Mouse (Mus musculus): ENCODE data around the gene Cuta. TPM values are rescaled to one million over a fixed set of nuclear protein-coding genes. Genes with fewer than 3 reads are reported as not detected.

Gene Cuta
- polyA plus RNA-seq, 1 experiment from 2014 or later = 199 TPM

- no peak overlapping the region for H3K27ac ChIP-seq (ENCODE audit: low read length)
- WGBS = 38% methylated on average over 5 of the region's 5 CpGs
- no peaks in the 10 kb centered on the region for H3K9me3 ChIP-seq (ENCODE audit: control insufficient read depth, low read length)
- peak overlapping the region; percentile 92; the same call in 1 of the 2 replicates for H3K4me2 ChIP-seq (ENCODE audit: low read depth, low read length)
- H3K27me3 ChIP-seq (ENCODE audit: control insufficient read depth, insufficient read depth, low read depth, low read length) = no peaks in the 10 kb centered on the region; the same call in 1 of the 2 replicates
- H3K36me3 ChIP-seq (ENCODE audit: control insufficient read depth, insufficient read depth, low read length) = no peaks in the 10 kb centered on the region
- ATAC-seq (ENCODE audit: low read depth) = no peak
- no peak overlapping the region for H3K4me3 ChIP-seq (ENCODE audit: low read length)
- H3K4me1 ChIP-seq (replicated peaks; ENCODE audit: control insufficient read depth, insufficient read depth, low read length) = peaks cover 53% of the 10 kb centered on the region
- no peak overlapping the region for H3K9ac ChIP-seq (ENCODE audit: low read length)
These were observed 10.5 kb upstream of the Cuta start for GRCm38 (mm10) chr17:26949866-26950265.

GRCm38 (mm10) chr17:26949051-26949577, 9.7 kb upstream of the Cuta start:
- WGBS = 7% methylated on average over 13 of the region's 14 CpGs
- peak overlapping the region; percentile 71 for H3K4me3 ChIP-seq (ENCODE audit: low read length)
- no peaks in the 10 kb centered on the region for H3K36me3 ChIP-seq (ENCODE audit: control insufficient read depth, insufficient read depth, low read length)
- peak; percentile 13; the same call in 1 of the 2 replicates for ATAC-seq (ENCODE audit: low read depth)
- H3K4me1 ChIP-seq (replicated peaks; ENCODE audit: control insufficient read depth, insufficient read depth, low read length) = peaks cover 53% of the 10 kb centered on the region
- peak overlapping the region; percentile 92 for H3K4me2 ChIP-seq (ENCODE audit: low read depth, low read length)
- peak overlapping the region; percentile 74 for H3K9ac ChIP-seq (ENCODE audit: low read length)
- no peak overlapping the region for H3K27ac ChIP-seq (ENCODE audit: low read length)
- no peaks in the 10 kb centered on the region for H3K9me3 ChIP-seq (ENCODE audit: control insufficient read depth, low read length)
- no peaks in the 10 kb centered on the region; the same call in 1 of the 2 replicates for H3K27me3 ChIP-seq (ENCODE audit: control insufficient read depth, insufficient read depth, low read depth, low read length)

- H3K9ac ChIP-seq (ENCODE audit: low read length) = peak overlapping the region; percentile 74
- ATAC-seq (ENCODE audit: low read depth) = peak; percentile 15; the same call in 1 of the 2 replicates
- H3K27ac ChIP-seq (ENCODE audit: low read length) = peak overlapping the region; percentile 64
- WGBS = under 1% methylated on average over 24 of the region's 87 CpGs
- no peaks in the 10 kb centered on the region for H3K36me3 ChIP-seq (ENCODE audit: control insufficient read depth, insufficient read depth, low read length)
- no peaks in the 10 kb centered on the region; the same call in 1 of the 2 replicates for H3K27me3 ChIP-seq (ENCODE audit: control insufficient read depth, insufficient read depth, low read depth, low read length)
- H3K4me1 ChIP-seq (replicated peaks; ENCODE audit: control insufficient read depth, insufficient read depth, low read length) = peaks cover 48% of the 10 kb centered on the region
- H3K4me3 ChIP-seq (ENCODE audit: low read length) = peak overlapping the region; percentile 71
- peak overlapping the region; percentile 92 for H3K4me2 ChIP-seq (ENCODE audit: low read depth, low read length)
- H3K9me3 ChIP-seq (ENCODE audit: control insufficient read depth, low read length) = no peaks in the 10 kb centered on the region
These were observed 9.1 kb upstream of the Cuta start for GRCm38 (mm10) chr17:26948316-26949050.

GRCm38 (mm10) chr17:26947231-26948100, 8.1 kb upstream of the Cuta start:
- 54% methylated on average over 12 of the region's 12 CpGs for WGBS

GRCm38 (mm10) chr17:26946567-26946966, 7.2 kb upstream of the Cuta start:
- Histone ChIP-seq H3K9me3 (ENCODE audit: control insufficient read depth, low read length) (no peaks in the 10 kb centered on the region), H3K27me3 (ENCODE audit: control insufficient read depth, insufficient read depth, low read depth, low read length) (no peaks in the 10 kb centered on the region), H3K4me3 (ENCODE audit: low read length) (peak overlapping the region; percentile 53), H3K27ac (ENCODE audit: low read length) (peak overlapping the region; percentile 58), H3K9ac (ENCODE audit: low read length) (peak overlapping the region; percentile 72), H3K36me3 (ENCODE audit: control insufficient read depth, insufficient read depth, low read length) (no peaks in the 10 kb centered on the region), H3K4me2 (ENCODE audit: low read depth, low read length) (peak overlapping the region; percentile 79), H3K4me1 (replicated peaks; ENCODE audit: control insufficient read depth, insufficient read depth, low read length) (peaks cover 33% of the 10 kb centered on the region)
- peak; percentile 67 for ATAC-seq (ENCODE audit: low read depth)
- WGBS = 2% methylated on average over 36 of the region's 37 CpGs

More at GRCm38 (mm10) chr17:26947231-26948100, 8.1 kb upstream of the Cuta start:
- Histone ChIP-seq H3K9me3 (ENCODE audit: control insufficient read depth, low read length) (no peaks in the 10 kb centered on the region), H3K27ac (ENCODE audit: low read length) (no peak overlapping the region), H3K9ac (ENCODE audit: low read length) (no peak overlapping the region), H3K36me3 (ENCODE audit: control insufficient read depth, insufficient read depth, low read length) (no peaks in the 10 kb centered on the region), H3K27me3 (ENCODE audit: control insufficient read depth, insufficient read depth, low read depth, low read length) (no peaks in the 10 kb centered on the region), H3K4me3 (ENCODE audit: low read length) (no peak overlapping the region), H3K4me1 (replicated peaks; ENCODE audit: control insufficient read depth, insufficient read depth, low read length) (peaks cover 40% of the 10 kb centered on the region), H3K4me2 (ENCODE audit: low read depth, low read length) (peak overlapping the region; percentile 79)
- ATAC-seq (ENCODE audit: low read depth) = no peak

GRCm38 (mm10) chr17:26945824-26946495, 6.6 kb upstream of the Cuta start:
- ATAC-seq (ENCODE audit: low read depth) = no peak
- H3K4me1 ChIP-seq (replicated peaks; ENCODE audit: control insufficient read depth, insufficient read depth, low read length) = peaks cover 27% of the 10 kb centered on the region
- no peaks in the 10 kb centered on the region for H3K36me3 ChIP-seq (ENCODE audit: control insufficient read depth, insufficient read depth, low read length)
- no peaks in the 10 kb centered on the region for H3K27me3 ChIP-seq (ENCODE audit: control insufficient read depth, insufficient read depth, low read depth, low read length)
- H3K27ac ChIP-seq (ENCODE audit: low read length) = peak overlapping the region; percentile 58
- no peaks in the 10 kb centered on the region for H3K9me3 ChIP-seq (ENCODE audit: control insufficient read depth, low read length)
- peak overlapping the region; percentile 53 for H3K4me3 ChIP-seq (ENCODE audit: low read length)
- H3K9ac ChIP-seq (ENCODE audit: low read length) = peak overlapping the region; percentile 72
- WGBS = 35% methylated on average over 13 of the region's 13 CpGs
- peak overlapping the region; percentile 79 for H3K4me2 ChIP-seq (ENCODE audit: low read depth, low read length)

- Histone ChIP-seq H3K9ac (ENCODE audit: low read length) (peak overlapping the region; percentile 34), H3K4me1 (replicated peaks; ENCODE audit: control insufficient read depth, insufficient read depth, low read length) (peaks cover 27% of the 10 kb centered on the region), H3K27me3 (ENCODE audit: control insufficient read depth, insufficient read depth, low read depth, low read length) (no peaks in the 10 kb centered on the region), H3K27ac (ENCODE audit: low read length) (no peak overlapping the region), H3K36me3 (ENCODE audit: control insufficient read depth, insufficient read depth, low read length) (no peaks in the 10 kb centered on the region), H3K9me3 (ENCODE audit: control insufficient read depth, low read length) (no peaks in the 10 kb centered on the region), H3K4me2 (ENCODE audit: low read depth, low read length) (peak overlapping the region; percentile 50), H3K4me3 (ENCODE audit: low read length) (peak overlapping the region; percentile 42)
- ATAC-seq (ENCODE audit: low read depth) = no peak
- WGBS = 17% methylated on average over 4 of the region's 4 CpGs
These were observed 2.6 kb upstream of the Cuta start for GRCm38 (mm10) chr17:26941841-26942570.

- no peaks in the 10 kb centered on the region for H3K9me3 ChIP-seq (ENCODE audit: control insufficient read depth, low read length)
- no peaks in the 10 kb centered on the region for H3K27me3 ChIP-seq (ENCODE audit: control insufficient read depth, insufficient read depth, low read depth, low read length)
- H3K4me2 ChIP-seq (ENCODE audit: low read depth, low read length) = peak within 1 kb of the TSS; percentile 62
- H3K27ac ChIP-seq (ENCODE audit: low read length) = peak within 1 kb of the TSS; percentile 81
- peaks cover 25% of the 10 kb centered on the region for H3K4me1 ChIP-seq (replicated peaks; ENCODE audit: control insufficient read depth, insufficient read depth, low read length)
- WGBS = 4% methylated on average over 22 of the region's 24 CpGs
- 0 out of 2 replicates have a peak, but pooled peaks have one; percentile 3 for ATAC-seq (ENCODE audit: low read depth)
- peak within 1 kb of the TSS; percentile 65 for H3K9ac ChIP-seq (ENCODE audit: low read length)
- H3K36me3 ChIP-seq (ENCODE audit: control insufficient read depth, insufficient read depth, low read length) = no peaks in the 10 kb centered on the region
- peak within 1 kb of the TSS; percentile 75 for H3K4me3 ChIP-seq (ENCODE audit: low read length)
These were observed 1.8 kb upstream of the Cuta start, which contains the start of gene Syngap1 for GRCm38 (mm10) chr17:26941031-26941789. Gene Syngap1 (plus strand): TSS chr17:26941253.
